Mouse (Mus musculus) MEL (cell line): ENCODE results near the gene Slc19a1.

Experiments used
- CTCF ChIP-seq, 3 experiments: IDR thresholded peaks in 2 of 3; conservative IDR thresholded peaks in 1 of 3; 2 replicates each; pipeline ENCODE4 v1.5.1; 2011 to 2012; ENCODE audit warnings: low read length in 3 of 3, low read depth in 2 of 3, mild to moderate bottlenecking in 2 of 3, improper control_type of control experiment in 1 of 3, inconsistent platforms in 1 of 3, mixed read lengths in 1 of 3, moderate library complexity in 1 of 3; ENCODE audit not compliant: control insufficient read depth in 1 of 3, insufficient read depth in 1 of 3, poor library complexity in 1 of 3, severe bottlenecking in 1 of 3
- ELF1 ChIP-seq: IDR thresholded peaks from 2 replicates; pipeline ENCODE4 v1.6.1; 2014; ENCODE audit warnings: low read depth, mild to moderate bottlenecking, inconsistent platforms, low read length, improper control_type of control experiment, moderate library complexity
- EP300 ChIP-seq, 2 experiments: IDR thresholded peaks; 2 replicates each; pipeline ENCODE4 v1.6.1; 2011; ENCODE audit warnings: improper control_type of control experiment in 2 of 2, low read length in 2 of 2, low read depth in 1 of 2, mild to moderate bottlenecking in 1 of 2
- NRF1 ChIP-seq: IDR thresholded peaks from 2 replicates; pipeline ENCODE4 v1.6.1; 2014; ENCODE audit warnings: low read depth, mild to moderate bottlenecking, inconsistent platforms, low read length, improper control_type of control experiment, moderate library complexity; ENCODE audit not compliant: poor library complexity, insufficient read depth, severe bottlenecking

GRCm38 (mm10) chr10:77093817-77094216 lies 61.8 kb downstream of the Slc19a1 start:
- TF ChIP-seq NRF1: no peak
- TF ChIP-seq ELF1: no peak
- no peak for TF ChIP-seq EP300 (IDR thresholded peaks at IDR 0.05; ENCODE audit: low read depth in 1 of 2, low read length in 2 of 2)
- no peak for TF ChIP-seq CTCF (IDR thresholded peaks at IDR 0.05 in 2 of 3, conservative IDR thresholded peaks at IDR 0.05 in 1 of 3; ENCODE audit: control insufficient read depth in 1 of 3, insufficient read depth in 1 of 3, low read depth in 2 of 3, low read length in 3 of 3, poor library complexity in 1 of 3, severe bottlenecking in 1 of 3)
